Mouse (Mus musculus): ENCODE results near the gene Iscu.
A peak's percentile ranks its signal among the peaks of the same experiment; 100 is the strongest.

The Iscu gene

DNA sequence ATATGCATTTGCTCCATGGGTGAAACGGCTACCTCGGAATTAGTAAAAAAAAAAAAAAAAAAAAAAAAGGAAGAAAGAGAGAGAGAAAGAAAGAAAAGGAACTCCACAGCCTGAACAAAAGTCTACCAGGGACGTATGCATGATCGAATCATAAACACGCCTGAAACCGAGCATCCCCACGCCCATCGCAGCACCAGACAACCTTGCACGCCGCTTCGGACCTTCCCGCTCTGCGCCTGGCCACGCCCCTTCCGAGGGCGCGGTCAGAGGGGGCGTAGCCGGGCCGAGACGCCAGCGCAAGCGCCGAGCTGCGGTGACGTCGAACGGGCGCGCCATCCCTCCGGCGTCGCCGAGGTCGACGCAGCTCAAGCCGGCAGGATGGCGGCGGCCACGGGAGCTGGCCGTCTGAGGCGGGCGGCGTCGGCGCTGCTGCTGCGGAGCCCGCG is at the start of gene Iscu, which contains the start of gene Sart3:
Iscu (plus strand) TSS at position 299 of the 446 bp plus-strand sequence.
Sart3 (minus strand) TSS at position 61 of the 446 bp plus-strand sequence.
- DNase-seq (ENCODE audit: low spot score in 2 of 2): peak; percentile 87 to 93

DNA sequence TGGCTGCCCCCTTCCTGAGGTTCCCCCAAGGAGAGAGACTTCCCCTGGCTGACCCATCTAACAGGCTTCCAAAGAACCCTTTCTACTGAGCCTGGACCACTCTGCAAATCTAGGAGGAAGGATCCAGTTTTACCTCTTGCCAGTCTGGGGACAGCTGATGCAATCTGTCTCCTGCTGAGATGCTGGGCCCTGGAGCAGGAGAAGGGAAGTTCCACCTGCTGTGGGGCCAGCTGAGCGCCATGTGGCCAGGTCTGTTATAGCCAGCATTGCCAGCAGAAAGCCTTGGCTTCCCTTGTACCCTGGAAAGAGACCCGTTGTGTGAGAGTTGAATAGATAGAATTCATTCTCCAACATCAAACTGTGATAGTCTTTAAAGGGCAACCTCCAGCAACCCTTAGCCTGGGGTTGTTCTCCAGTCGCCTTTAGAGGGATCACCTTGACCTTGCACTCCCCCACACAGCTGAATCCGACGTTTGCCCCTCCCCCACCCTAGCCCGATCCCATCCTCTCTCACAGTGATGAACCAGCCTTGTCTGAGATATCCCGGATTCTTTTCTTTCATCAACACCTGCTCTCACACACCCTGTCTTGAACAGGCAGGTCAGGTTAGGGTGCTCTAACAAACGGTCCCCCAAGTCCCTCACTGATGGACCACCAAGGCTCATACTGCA is 48.8 kb upstream of the Iscu start:
- no peak for DNase-seq (ENCODE audit: low spot score in 2 of 2)

DNA sequence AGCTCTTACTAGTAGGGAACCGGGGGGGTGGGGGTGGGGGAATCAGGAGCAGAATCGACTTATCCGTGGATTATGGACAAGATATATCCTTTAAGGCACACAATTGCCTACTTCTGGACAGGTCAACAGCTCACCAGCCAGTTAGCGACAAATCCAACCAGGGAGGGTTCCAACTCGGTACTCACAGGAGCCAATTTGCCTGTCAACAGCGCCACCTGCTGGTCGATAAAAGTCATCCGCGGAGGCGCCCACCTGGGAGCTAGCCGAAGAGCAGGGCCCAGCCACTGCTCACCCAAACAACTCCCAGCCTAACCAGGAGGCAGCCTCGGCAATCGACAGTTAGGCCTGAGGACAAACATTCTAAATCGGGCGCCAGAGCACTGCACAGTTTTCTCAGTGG is 48.1 kb upstream of the Iscu start, which contains the start of gene 1700069L16Rik:
1700069L16Rik (minus strand) TSS at position 327 of the 400 bp plus-strand sequence.
- DNase-seq (ENCODE audit: low spot score in 2 of 2): peak; percentile 64 to 82

DNA sequence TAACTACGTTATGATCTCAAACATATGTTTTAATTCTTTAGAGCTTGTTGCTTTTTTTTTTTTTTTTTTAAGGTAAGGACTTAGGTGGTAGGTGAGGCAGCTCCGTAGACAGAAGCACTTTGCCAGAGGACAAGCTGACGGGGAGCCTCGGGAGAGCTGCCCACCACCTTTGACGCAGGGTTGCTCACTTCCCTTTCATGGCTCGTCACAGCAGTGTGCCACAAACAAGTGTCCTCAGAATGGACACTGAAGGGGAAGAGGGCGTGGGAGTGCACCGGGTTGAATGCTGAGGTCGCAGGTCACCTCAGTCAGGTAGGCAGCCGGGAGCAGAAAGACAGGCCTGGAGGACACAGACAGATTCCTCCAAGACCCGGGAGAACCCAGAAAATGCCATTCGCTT is 47.1 kb upstream of the Iscu start:
- no peak for DNase-seq (ENCODE audit: low spot score in 2 of 2)

DNA sequence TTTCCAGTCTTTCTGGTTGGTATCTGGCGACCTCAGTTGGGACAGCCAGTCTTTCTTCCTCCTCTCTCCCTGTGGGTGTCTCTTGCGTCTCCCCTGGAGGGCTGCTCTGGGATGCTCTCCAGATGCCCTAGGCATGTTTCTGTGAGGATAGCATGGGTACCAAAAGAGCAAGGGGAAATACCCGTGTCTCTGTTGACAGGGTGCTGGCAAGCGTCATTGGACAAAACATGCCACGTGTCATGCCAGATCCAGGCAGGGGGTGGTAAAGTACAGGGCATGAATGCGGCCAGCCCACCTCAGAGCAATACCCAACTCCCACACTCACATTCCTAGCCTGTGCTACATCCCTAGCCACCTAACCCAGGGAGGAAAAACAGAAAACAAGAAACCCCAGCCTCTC is 45.9 kb upstream of the Iscu start:
- DNase-seq (ENCODE audit: low spot score in 2 of 2): no peak

DNA sequence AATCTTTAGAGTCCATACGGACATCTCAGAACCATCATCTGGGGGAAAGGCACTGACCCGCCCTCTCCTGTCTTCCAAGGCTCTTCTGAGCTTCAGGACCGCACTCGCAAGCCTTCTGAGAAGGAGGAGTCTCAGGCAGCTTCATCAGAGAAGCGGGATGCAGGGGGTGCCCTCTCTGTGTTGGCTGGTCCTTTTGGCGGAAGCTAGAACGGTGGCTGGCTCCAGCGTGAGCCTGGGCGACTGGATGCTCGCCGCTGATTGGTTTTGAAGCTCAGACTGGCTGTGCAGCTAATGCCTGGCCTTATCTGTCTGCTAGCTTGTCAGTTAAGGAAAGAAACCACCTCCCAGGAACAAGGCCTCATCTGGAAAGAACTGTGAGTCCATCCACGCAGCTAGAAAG is 45.3 kb upstream of the Iscu start:
- no peak for DNase-seq (ENCODE audit: low spot score in 2 of 2)

DNA sequence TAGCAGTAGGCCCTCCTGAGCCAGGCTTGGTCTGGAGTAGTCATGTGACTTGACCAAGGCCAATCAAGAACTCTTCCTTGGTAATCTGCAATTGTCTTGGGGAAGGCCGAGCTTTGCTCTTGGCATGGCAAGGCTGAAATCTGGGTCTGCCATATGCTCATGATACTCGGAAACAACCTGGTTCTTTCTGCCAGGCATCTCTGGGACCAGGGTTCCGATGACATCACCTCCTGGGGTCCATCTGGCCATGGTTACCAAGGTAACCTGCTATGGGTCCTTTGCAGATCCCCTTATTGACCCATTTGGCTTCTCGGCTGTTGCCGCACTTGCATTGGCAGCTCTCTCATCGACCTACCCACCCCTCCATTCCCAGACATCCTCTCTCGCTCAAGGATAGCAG is 44.5 kb upstream of the Iscu start:
- DNase-seq (ENCODE audit: low spot score in 2 of 2): no peak

DNA sequence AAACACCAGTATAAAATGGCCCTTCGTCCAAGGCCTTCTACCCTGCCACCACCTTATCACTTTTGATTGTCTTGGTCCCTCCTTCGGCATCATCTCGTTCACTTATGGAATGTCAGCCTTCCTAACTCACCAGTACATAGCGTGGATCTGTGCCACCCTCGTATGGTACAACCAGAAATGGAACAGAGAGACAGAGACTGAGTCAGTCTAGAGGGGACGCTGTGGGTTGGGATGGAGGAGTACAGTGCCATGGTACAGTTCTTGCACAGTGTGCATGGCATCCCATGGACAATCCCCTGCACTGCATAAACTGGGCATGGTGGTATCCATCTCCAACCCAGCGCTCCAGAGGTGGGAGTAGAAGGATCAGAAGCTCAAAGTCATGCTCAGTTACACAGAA is 43.9 kb upstream of the Iscu start:
- DNase-seq (ENCODE audit: low spot score in 2 of 2): no peak

DNA sequence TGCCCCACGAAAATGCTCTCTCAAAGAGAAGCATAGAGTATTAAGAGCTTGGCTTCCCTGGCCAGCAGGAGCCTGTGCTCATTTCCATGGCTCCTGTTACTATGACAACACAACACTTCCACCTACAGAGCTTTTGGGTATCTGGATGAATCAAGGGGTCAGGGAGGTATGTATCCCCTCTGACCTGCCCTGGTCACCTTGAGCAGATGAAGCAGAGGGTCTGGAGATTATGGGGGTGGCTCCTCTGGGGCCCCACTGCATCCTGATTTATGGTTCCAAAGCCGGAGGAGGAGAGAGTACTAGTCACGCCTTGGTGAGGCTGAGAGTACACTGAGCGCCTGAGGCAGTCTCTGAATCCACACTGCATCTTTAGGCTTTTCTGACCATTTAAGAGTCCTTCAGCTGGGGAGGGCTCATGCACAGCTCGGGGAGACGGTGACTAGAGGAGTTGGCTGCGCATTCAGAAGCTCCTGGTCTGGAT is 41.9 kb upstream of the Iscu start:
- no peak for DNase-seq (ENCODE audit: low spot score in 2 of 2)

DNA sequence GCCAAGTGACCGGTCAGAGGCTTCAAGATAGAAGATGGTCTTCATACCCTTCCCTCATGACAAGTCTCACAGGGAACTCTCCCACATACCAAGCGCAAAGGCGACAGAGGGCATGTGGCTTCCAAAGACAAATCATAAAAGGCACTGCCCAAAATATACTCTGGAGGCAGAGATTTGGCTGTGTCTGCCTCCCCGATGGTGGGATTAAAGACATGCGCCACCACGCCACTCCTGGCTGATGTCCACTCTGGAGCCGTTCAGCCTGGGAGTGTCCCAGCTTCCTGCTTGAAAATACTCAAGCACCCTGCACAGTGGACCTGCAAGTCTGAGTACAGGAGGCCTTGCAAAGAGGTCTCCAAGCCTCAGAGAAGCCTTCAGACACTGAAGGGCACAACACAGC is 41.4 kb upstream of the Iscu start:
- no peak for DNase-seq (ENCODE audit: low spot score in 2 of 2)

DNA sequence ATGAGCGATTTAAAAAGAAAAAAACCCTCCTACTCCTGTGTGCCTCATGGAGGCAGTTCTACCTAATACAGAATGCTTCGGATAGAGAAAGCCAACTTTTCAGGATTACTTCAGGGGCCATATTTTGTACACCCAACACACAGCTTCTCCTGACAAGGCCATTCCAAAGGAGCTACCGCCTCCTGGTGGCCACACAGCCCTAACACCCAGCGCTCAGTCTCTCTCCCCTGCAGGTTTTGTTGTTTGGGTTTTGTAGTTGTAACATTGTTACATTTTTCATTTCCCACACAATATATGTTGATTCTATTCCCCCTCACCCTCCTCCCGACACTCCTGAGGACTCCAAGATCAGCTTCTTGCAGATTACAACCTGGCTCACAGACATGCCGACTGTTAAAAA is 40.4 kb upstream of the Iscu start:
- DNase-seq (ENCODE audit: low spot score in 2 of 2): no peak

DNA sequence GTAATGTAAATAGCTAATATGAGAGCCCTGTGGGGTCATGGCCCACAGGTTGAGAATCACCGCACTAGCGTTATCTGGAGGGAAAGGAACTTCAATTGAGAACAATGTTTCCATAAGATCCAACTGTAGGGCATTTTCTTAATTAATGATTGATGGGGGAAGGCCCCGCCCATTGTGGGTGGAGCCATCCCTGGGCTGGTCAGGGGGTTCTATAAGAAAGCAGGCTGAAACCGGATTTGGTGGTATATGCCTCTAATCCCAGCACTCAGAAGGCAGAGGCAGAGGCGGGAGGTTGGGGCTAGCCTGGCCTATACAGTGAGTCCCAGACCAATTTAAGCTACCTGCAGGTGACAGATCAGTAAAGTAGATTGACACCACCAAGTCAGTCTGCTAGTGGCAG is 38.2 kb upstream of the Iscu start:
- DNase-seq (ENCODE audit: low spot score in 2 of 2): no peak

DNA sequence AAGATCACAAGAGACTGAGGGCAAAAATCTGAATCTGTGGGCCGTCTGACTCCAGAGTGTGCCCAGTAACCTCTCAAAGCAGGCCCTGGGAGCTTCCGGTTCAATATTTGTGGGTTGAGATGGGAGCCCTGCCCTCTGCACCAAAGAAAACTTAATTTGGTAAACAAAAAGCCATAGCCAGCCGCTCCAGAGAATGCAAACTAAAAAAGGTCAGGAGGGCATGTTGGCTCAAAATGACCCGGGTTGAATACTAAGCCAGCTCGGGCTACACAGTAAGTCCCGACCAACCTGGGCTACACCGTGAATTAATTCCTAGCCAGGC is 37.6 kb upstream of the Iscu start:
- DNase-seq (ENCODE audit: low spot score in 2 of 2): no peak

DNA sequence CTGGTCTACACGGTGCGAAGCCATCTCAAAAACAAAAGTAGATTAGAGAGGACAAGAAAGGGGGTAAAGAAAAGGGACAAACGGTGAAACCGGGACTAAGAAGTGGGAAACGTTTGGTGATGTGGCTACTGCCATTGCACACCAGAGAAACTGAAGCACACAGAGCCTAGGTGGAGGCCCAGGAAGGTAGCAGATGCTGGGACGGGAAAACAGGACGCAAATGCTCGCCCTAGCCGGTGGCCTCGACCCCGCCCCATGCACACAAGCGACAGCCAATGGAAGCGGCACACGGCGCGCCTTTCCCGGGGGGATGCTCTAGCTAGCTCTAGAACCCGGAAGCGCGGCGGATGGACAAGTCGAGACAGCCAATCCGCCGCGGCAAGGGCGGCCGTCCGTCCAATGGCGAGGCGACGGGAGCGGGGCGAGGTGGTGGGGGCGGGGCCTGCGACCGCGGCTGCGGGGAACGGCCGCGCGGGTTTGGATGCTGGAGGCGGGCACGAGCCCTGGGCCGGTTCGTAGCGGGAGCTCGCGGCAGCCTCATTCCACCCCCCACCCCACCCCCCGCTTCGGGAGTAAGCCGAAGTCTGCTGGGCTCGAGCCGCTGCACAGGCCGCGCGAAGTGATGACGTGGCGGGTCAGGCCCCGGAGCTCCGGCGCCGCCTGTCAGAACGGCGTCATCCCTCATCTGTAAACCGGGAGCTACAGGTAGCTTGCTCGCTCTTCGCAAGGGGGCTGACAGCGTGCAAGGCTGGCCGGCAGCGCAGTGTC is 37.0 kb upstream of the Iscu start, which contains the start of gene Ficd:
Ficd (plus strand) TSS at position 459 of the 768 bp plus-strand sequence.
- peak; percentile 91 to 95 for DNase-seq (ENCODE audit: low spot score in 2 of 2)

DNA sequence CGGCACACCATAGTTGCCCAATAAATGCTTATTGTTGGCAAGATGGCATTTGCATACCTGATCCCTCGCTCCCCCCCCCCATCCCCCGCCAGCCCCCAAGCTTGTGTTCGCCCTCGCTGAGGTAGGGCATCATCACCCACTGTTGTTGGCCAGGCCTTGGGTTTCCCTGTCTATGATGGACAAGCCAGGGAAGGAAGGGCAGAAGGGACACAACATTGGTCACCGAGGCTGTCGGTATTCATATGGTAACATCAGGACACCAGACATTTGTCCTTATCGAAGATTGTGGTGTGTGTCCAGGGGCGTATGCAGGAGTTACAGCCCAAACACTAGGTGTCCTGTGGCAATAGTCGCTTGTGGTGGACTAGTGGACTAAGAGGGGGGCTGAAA is 36.4 kb upstream of the Iscu start:
- peak in 1 of 2 experiments; percentile 19 for DNase-seq (ENCODE audit: low spot score in 2 of 2)

DNA sequence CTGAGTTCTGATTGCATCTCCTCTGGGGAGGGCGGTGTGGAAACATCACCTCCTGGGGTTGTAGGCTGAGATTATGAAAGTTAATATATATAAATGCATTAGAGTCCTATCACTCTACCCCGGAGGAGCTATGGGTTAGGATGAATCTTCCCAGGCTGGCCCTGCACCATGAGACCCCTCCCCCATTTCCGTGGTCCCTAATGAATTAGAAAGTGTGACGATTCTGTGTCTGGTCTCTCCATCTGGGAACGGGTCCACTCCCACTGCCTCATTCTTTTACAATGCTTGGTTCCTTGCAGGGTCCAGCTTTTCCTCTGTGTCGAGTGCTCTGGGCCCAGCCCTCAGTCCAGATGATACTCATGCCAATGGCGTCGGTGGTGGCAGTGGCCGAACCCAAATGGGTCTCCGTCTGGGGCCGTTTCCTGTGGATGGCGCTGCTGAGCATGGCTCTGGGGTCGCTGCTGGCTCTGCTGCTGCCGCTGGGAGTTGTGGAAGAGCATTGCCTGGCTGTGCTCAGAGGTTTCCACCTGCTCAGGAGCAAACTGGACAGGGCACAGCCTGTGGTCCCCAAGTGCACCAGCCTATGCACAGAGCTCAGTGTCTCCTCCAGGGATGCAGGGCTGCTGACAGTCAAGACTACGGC is 35.9 kb upstream of the Iscu start:
- DNase-seq (ENCODE audit: low spot score in 2 of 2): no peak

DNA sequence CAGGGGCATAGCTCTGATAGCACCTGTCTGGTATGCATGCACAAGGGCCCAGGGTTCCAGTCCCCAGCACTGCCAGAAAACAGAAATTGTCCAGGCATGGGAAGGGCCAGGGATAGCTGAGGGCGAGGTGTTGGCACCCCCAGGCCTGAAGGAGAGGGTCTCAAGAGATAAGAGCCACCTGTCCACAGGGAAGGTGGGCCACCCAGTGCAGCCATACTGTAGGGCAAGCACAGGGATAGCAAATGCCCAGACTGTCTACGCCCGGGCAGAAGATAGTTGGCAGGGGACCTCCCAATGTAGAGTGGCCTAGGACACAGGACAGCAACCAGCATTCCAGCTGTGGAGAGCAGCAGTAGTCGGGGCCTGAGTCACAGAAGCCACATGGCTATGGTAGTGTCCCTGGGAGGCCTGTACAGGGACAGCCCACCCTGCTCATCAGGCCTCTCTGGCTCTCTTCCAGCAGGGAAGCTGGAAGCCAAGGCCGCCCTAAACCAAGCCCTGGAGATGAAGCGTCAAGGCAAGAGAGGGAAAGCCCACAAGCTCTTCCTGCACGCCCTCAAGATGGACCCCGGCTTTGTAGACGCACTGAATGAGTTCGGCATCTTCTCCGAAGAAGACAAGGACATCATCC is 34.8 kb upstream of the Iscu start:
- DNase-seq (ENCODE audit: low spot score in 2 of 2): no peak

DNA sequence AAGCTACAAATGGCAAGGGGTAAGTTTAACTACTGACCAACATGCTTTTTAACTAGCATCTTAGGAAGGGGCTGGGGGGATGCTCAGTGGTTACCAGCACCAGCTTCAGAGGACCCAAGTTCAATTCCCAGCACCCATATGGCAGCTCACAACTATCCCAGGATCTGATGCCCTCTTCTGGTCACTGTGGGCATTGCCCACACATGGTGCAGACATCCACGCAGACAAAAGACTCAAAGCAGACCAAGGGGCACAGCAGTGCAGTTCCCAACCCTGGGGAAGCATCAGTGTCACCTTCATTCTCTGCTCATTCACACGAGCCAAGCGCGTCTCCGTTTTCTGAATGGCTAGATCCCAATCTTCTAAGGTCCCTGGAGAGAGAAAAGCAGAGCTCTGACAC is 24.9 kb upstream of the Iscu start:
- no peak for DNase-seq (ENCODE audit: low spot score in 2 of 2)

DNA sequence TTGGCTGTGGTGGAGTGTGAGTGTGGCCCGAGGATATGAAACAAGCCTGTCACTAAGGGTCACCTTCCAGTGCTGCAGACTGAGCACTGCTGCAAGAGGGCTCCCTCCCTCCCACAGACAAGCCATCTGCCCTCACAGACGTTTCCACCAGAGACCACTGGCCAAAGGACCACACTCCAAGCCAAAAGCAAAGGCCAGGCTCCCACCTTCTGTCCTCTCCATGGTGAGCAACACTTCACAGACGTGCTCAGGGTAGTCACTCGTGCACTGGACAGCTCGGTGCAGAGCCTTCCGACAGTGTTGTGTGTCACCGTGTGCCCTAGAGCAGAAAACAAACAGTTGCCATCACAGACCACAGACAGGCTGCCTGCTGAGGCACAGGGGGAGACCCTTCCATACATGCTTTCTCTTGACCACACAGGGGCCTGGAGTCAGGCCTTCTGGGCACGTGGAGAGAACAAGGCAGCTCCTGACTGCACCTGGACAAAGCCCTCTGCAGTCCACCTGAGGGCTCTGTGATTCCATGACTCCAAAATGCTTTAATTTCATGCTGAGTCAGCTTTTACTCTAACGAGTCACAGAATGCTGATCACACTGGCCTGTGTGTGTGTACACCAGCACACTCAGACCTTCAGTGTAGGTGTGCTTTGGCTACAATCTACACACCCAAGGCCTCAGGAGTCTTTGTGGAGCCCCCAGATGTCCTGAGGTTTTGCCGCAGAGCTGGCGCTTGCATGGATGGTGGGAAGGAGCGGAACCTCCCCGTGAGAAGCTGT is 23.8 kb upstream of the Iscu start:
- DNase-seq (ENCODE audit: low spot score in 2 of 2): no peak

DNA sequence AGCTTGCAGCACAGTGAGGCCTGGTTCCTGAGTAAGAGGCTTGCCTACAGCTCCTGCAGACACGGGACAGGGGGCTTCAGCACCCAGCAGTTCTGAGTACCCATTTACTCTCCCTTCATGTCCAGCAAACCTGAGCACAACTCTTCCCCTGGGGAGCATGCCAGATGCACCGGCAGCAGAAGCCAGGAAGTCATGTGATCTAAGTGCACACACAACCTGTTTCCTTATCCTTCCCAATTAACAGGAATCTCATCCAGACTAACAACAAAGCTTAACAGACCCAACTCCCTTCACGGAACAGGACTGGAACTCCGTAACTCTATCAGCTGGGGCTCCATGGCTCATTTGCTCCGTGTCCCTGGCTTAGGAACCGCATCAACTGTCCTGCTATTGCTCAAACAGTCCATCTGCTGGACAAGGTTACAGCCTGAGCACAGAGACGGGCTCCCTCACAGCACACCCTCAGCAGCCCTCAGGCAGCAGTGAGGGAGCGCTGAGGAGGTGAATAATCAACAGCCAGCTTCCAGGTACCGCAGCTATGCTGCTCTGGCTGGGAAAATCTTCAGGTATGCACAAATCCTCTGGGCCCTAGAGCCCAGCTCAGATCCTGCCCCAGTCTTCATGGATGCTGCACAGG is 20.9 kb upstream of the Iscu start:
- DNase-seq (ENCODE audit: low spot score in 2 of 2): no peak

Measured in heart, adult 9 months (tissue).